Mouse (Mus musculus) cortical plate, adult 2 months (tissue): ENCODE results near the gene Slc35a3.

Source experiments
- CTCF ChIP-seq: fragments of 200-500 bp; IDR thresholded peaks from 2 replicates; pipeline ENCODE4 v1.5.1; 2011; ENCODE audit warnings: mild to moderate bottlenecking, control low read depth, low read length; ENCODE audit not compliant: insufficient read depth; ENCODE audit errors: extremely low read depth
- POLR2A ChIP-seq: fragments of 200-500 bp; IDR thresholded peaks from 2 replicates; pipeline ENCODE4 v1.6.1; 2011; ENCODE audit warnings: mild to moderate bottlenecking, low read length, control low read depth; ENCODE audit not compliant: insufficient read depth; ENCODE audit errors: extremely low read depth

GRCm38 (mm10) chr3:116729483-116730174, 17.0 kb upstream of the Slc35a3 start:
- TF ChIP-seq CTCF: no peak
- no peak for TF ChIP-seq POLR2A
